ENCODE assay signal across 30 mouse cellular contexts in genomic region chr1:151245165-151245564, GRCm38 (mm10). TPM values are rescaled to one million over a fixed set of nuclear protein-coding genes. Genes with fewer than 3 reads are reported as not detected.
DNase-seq lines count a peak whose midpoint lies in the region; ATAC-seq and TF ChIP-seq lines count a peak whose summit lies in the region.
"Had no signal": no experiment of that assay in that cellular context is flagged by ENCODE, and none has a peak within 500 bp of the region (broad histone marks: within the 10 kb centered on the region; RNA-seq: fewer than 3 reads in every experiment).

No protein-coding gene starts in this region.

- H3K27me3 ChIP-seq in liver, embryonic 15.5 days: no peaks in the 10 kb centered on the region
- H3K27me3 ChIP-seq in liver, embryonic 12.5 days (replicated peaks): 0 out of 2 replicates have a peak, but pooled peaks cover 4% of the 10 kb centered on the region
- H3K27me3 ChIP-seq: forebrain, embryonic 13.5 days; liver, embryonic 13.5 days; midbrain, embryonic 12.5 days had no signal

- no peak overlapping the region for H3K27ac ChIP-seq in liver, embryonic 15.5 days (replicated peaks)
- H3K27ac ChIP-seq in liver, embryonic 12.5 days: no peak overlapping the region
- H3K27ac ChIP-seq in bone marrow, adult 2 months (ENCODE audit: control insufficient read depth, insufficient read depth, low read depth, low read length, poor library complexity): no peak overlapping the region; the same call in 1 of the 2 replicates
- H3K27ac ChIP-seq: forebrain, embryonic 13.5 days; heart, embryonic 10.5 days; hindbrain, embryonic 10.5 days; limb, embryonic 10.5 days; liver, embryonic 13.5 days; macrophage; midbrain, embryonic 12.5 days had no signal

- TF ChIP-seq POLR2A in bone marrow, adult 2 months (IDR thresholded peaks at IDR 0.05; ENCODE audit: borderline replicate concordance, control insufficient read depth, low read depth, low read length): no peak

- H3K4me3 ChIP-seq in liver, embryonic 15.5 days (replicated peaks): no peak overlapping the region
- H3K4me3 ChIP-seq in liver, embryonic 12.5 days: no peak overlapping the region
- peak overlapping the region; percentile 36 for H3K4me3 ChIP-seq in bone marrow, adult 2 months (replicated peaks; ENCODE audit: control insufficient read depth, low read depth, low read length)
- H3K4me3 ChIP-seq: forebrain, embryonic 13.5 days; heart, embryonic 10.5 days; hindbrain, embryonic 10.5 days; limb, embryonic 10.5 days; liver, embryonic 13.5 days; midbrain, embryonic 12.5 days had no signal

- H3K4me1 ChIP-seq in liver, embryonic 15.5 days (replicated peaks): peaks cover 3% of the 10 kb centered on the region; the same call in 1 of the 2 replicates
- H3K4me1 ChIP-seq in liver, embryonic 12.5 days: peaks cover 12% of the 10 kb centered on the region; the same call in 1 of the 2 replicates
- H3K4me1 ChIP-seq in bone marrow, adult 2 months (ENCODE audit: control insufficient read depth, insufficient read depth, low read length): no peaks in the 10 kb centered on the region; the same call in 1 of the 2 replicates
- H3K4me1 ChIP-seq: forebrain, embryonic 13.5 days; heart, embryonic 10.5 days; hindbrain, embryonic 10.5 days; limb, embryonic 10.5 days; midbrain, embryonic 12.5 days had no signal

- peak; percentile 49 for DNase-seq in 416B (ENCODE audit: low read depth)
- DNase-seq in lung, postnatal 25 days (ENCODE audit: low spot score): peak; percentile 39
- DNase-seq in layer of hippocampus, postnatal 25 days (ENCODE audit: extremely low spot score in 1 of 2, low spot score in 1 of 2): no peak
- DNase-seq in urinary bladder, postnatal 36 days (ENCODE audit: low spot score in 2 of 2): no peak
- DNase-seq: adrenal gland, postnatal 10 days; cerebellum, adult 2 months; cerebellum, postnatal 25 days; layer of hippocampus, adult 9-11 months; liver, embryonic 13.5 days; right cerebral cortex, postnatal 25 days; spleen, adult 18-20 months; thymus, postnatal 14 days had no signal

- 51% methylated on average over 10 of the region's 10 CpGs for WGBS in liver, embryonic 15.5 days (ENCODE audit: insufficient replicate concordance)
- 70% methylated on average over 10 of the region's 10 CpGs for WGBS in liver, embryonic 12.5 days (ENCODE audit: insufficient replicate concordance)
- WGBS in bone marrow, adult 2 months: 33% methylated on average over 10 of the region's 10 CpGs

- no peaks in the 10 kb centered on the region for H3K9me3 ChIP-seq in liver, embryonic 15.5 days (replicated peaks)
- H3K9me3 ChIP-seq in liver, embryonic 12.5 days (replicated peaks): no peaks in the 10 kb centered on the region
- H3K9me3 ChIP-seq: heart, embryonic 10.5 days; limb, embryonic 10.5 days; liver, embryonic 13.5 days; midbrain, embryonic 12.5 days had no signal

- no peak for ATAC-seq in liver, embryonic 15.5 days (ENCODE audit: insufficient read depth)
- ATAC-seq in liver, embryonic 12.5 days: no peak
- ATAC-seq: forebrain, embryonic 13.5 days; intestine, postnatal 0 days had no signal

- no peak overlapping the region for H3K9ac ChIP-seq in liver, embryonic 15.5 days
- H3K9ac ChIP-seq in liver, embryonic 12.5 days: no peak overlapping the region
- H3K9ac ChIP-seq: forebrain, embryonic 13.5 days; liver, embryonic 13.5 days; midbrain, embryonic 12.5 days had no signal

- H3K4me2 ChIP-seq in liver, embryonic 15.5 days: peak overlapping the region; percentile 8; the same call in 1 of the 2 replicates
- no peak overlapping the region for H3K4me2 ChIP-seq in liver, embryonic 12.5 days
- H3K4me2 ChIP-seq: forebrain, embryonic 13.5 days; liver, embryonic 13.5 days; midbrain, embryonic 12.5 days had no signal

- no peaks in the 10 kb centered on the region for H3K36me3 ChIP-seq in liver, embryonic 15.5 days (replicated peaks)
- H3K36me3 ChIP-seq in liver, embryonic 12.5 days: no peaks in the 10 kb centered on the region
- H3K36me3 ChIP-seq: heart, embryonic 10.5 days; limb, embryonic 10.5 days; liver, embryonic 13.5 days; midbrain, embryonic 12.5 days had no signal

- no peak for TF ChIP-seq CTCF in bone marrow, adult 2 months (IDR thresholded peaks at IDR 0.05; ENCODE audit: control insufficient read depth, insufficient read depth, low read length)

RNA-seq across cellular contexts. Expression of gene Gm47996, which starts 35.2 kb away (rescaled TPM):
- 0.18 and 0.31 TPM in 2 replicates for polyA plus RNA-seq in liver, embryonic 15.5 days (2015; fragmentation: Nextera tagmentation; extraction: Ambion mirVana)
- 0.35 and 0.83 TPM in 2 replicates for polyA plus RNA-seq in liver, embryonic 12.5 days (2016; fragmentation: Nextera tagmentation; extraction: Ambion mirVana)
- not detected in 2 replicates for polyA plus RNA-seq in bone marrow, adult 2 months (2011; ENCODE audit: insufficient read depth, insufficient read length, low replicate concordance, missing spikeins)
- total RNA-seq in layer of hippocampus, postnatal 25 days (2021): not detected
- total RNA-seq: adrenal gland, postnatal 10 days; gastrocnemius, postnatal 4 days; left cerebral cortex, adult 8-10 months; monocyte, adult 5-6 weeks had no signal
- polyA plus RNA-seq: C2C12; cerebellum, adult 2 months; embryonic facial prominence, embryonic 14.5 days; forebrain, embryonic 13.5 days; heart, embryonic 10.5 days; heart, postnatal 0 days; intestine, postnatal 0 days; macrophage; neural tube, embryonic 11.5 days had no signal

RNA-seq across cellular contexts. Expression of gene 3110040M04Rik, which starts 41.2 kb away (rescaled TPM):
- 0.39 and 1.0 TPM in 2 replicates for polyA plus RNA-seq in liver, embryonic 15.5 days (2015; fragmentation: Nextera tagmentation; extraction: Ambion mirVana)
- polyA plus RNA-seq in liver, embryonic 12.5 days (2016; fragmentation: Nextera tagmentation; extraction: Ambion mirVana): 1.3 and 1.6 TPM in 2 replicates
- polyA plus RNA-seq in bone marrow, adult 2 months (2011; ENCODE audit: insufficient read depth, insufficient read length, low replicate concordance, missing spikeins): not detected in 2 replicates
- not detected for total RNA-seq in layer of hippocampus, postnatal 25 days (2021)
- total RNA-seq: adrenal gland, postnatal 10 days; gastrocnemius, postnatal 4 days; left cerebral cortex, adult 8-10 months; monocyte, adult 5-6 weeks had no signal
- polyA plus RNA-seq: C2C12; cerebellum, adult 2 months; embryonic facial prominence, embryonic 14.5 days; forebrain, embryonic 13.5 days; heart, postnatal 0 days; hindbrain, embryonic 10.5 days; intestine, postnatal 0 days; limb, embryonic 10.5 days; macrophage; midbrain, embryonic 12.5 days had no signal

RNA-seq across cellular contexts. Expression of gene Gm47995, which starts 46.9 kb away (rescaled TPM):
- 0.74 and 0.82 TPM in 2 replicates for polyA plus RNA-seq in liver, embryonic 15.5 days (2015; fragmentation: Nextera tagmentation; extraction: Ambion mirVana)
- 0.85 and 1.1 TPM in 2 replicates for polyA plus RNA-seq in liver, embryonic 12.5 days (2016; fragmentation: Nextera tagmentation; extraction: Ambion mirVana)
- not detected in 2 replicates for polyA plus RNA-seq in bone marrow, adult 2 months (2011; ENCODE audit: insufficient read depth, insufficient read length, low replicate concordance, missing spikeins)
- not detected for total RNA-seq in layer of hippocampus, postnatal 25 days (2021)
- total RNA-seq: adrenal gland, postnatal 10 days; gastrocnemius, postnatal 4 days; left cerebral cortex, adult 8-10 months; monocyte, adult 5-6 weeks had no signal
- polyA plus RNA-seq: cerebellum, adult 2 months; forebrain, embryonic 13.5 days; heart, postnatal 0 days; intestine, postnatal 0 days; kidney, embryonic 16.5 days; limb, embryonic 10.5 days; macrophage; midbrain, embryonic 12.5 days; neural tube, embryonic 11.5 days had no signal

RNA-seq across cellular contexts. Expression of gene Gm8947, which starts 53.0 kb away (rescaled TPM):
- polyA plus RNA-seq in liver, embryonic 15.5 days (2015; fragmentation: Nextera tagmentation; extraction: Ambion mirVana): 1.2 and 1.3 TPM in 2 replicates
- polyA plus RNA-seq in liver, embryonic 12.5 days (2016; fragmentation: Nextera tagmentation; extraction: Ambion mirVana): 1.2 and 1.7 TPM in 2 replicates
- not detected in 2 replicates for polyA plus RNA-seq in bone marrow, adult 2 months (2011; ENCODE audit: insufficient read depth, insufficient read length, low replicate concordance, missing spikeins)
- total RNA-seq in layer of hippocampus, postnatal 25 days (2021): not detected
- total RNA-seq: adrenal gland, postnatal 10 days; gastrocnemius, postnatal 4 days; left cerebral cortex, adult 8-10 months; monocyte, adult 5-6 weeks had no signal
- polyA plus RNA-seq: cerebellum, adult 2 months; embryonic facial prominence, embryonic 14.5 days; forebrain, embryonic 13.5 days; intestine, postnatal 0 days; limb, embryonic 10.5 days; macrophage; midbrain, embryonic 12.5 days had no signal

Comparison
In these comparisons a context has a peak if more than half of its experiments do, and no peak if none do; other contexts are left out.
1. DNase-seq: peak in 416B (single experiment) and lung, postnatal 25 days (single experiment); none in layer of hippocampus, postnatal 25 days (0 of 2) and urinary bladder, postnatal 36 days (0 of 2).